Mouse (Mus musculus): ENCODE data around the gene Alg6. TPM values are rescaled to one million over a fixed set of nuclear protein-coding genes. Genes with fewer than 3 reads are reported as not detected.

The Alg6 gene
- 13.9 and 18.4 TPM in 2 replicates for polyA plus RNA-seq (2014; fragmentation: Nextera tagmentation; extraction: Ambion mirVana)

DNA sequence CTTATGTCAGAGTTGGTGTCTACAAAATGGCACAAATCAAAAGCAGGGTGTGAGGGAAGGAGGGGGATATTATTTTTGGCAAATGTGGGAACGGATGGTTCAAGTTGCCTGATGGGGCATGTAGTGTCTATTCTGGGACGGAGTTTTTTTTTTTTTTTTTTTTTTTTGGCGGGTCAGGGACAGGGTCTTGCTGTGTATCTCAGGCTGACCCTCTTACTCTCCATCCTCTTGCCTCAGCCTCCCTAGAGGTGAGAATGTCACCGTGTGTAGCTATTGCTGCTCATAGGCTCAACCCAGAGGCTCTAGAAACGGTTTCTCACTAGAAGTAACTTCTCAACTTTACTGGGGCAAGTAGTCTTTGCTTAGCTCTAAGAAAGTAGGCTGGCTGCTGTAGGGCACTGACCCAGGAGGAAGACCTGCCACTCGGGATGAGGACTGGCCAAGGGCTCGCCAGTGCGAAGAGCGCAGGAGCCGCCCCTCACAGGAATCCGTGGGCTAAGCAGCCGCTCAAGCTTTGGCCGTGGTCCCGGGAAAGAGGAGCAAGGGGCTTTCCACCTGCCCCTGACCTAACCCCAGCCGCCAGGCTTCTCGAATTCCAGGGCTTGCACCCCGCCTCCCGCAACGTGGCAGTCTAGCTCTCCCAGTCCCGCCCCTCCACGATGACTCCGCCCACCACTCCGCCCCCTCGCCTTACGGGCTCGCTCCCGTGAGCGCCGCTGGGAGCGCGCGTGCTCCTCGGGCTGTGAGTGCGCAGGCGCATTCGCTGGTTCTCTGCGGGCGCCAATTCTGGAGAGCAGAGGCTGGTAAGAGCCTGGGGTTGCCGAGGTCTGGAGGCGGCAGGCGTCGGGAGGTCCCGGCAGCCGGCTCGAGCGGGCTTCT lies at the start of gene Alg6:
Gene Alg6 (plus strand): TSS at position 761 of the 879 bp plus-strand sequence.
- Histone ChIP-seq H3K27ac (ENCODE audit: low read depth, low read length) (peak within 1 kb of the TSS; percentile 33; the same call in 1 of the 2 replicates), H3K9me3 (ENCODE audit: control insufficient read depth, low read length) (no peaks in the 10 kb centered on the region)
- 2% methylated on average over 45 of the region's 46 CpGs for WGBS

DNA sequence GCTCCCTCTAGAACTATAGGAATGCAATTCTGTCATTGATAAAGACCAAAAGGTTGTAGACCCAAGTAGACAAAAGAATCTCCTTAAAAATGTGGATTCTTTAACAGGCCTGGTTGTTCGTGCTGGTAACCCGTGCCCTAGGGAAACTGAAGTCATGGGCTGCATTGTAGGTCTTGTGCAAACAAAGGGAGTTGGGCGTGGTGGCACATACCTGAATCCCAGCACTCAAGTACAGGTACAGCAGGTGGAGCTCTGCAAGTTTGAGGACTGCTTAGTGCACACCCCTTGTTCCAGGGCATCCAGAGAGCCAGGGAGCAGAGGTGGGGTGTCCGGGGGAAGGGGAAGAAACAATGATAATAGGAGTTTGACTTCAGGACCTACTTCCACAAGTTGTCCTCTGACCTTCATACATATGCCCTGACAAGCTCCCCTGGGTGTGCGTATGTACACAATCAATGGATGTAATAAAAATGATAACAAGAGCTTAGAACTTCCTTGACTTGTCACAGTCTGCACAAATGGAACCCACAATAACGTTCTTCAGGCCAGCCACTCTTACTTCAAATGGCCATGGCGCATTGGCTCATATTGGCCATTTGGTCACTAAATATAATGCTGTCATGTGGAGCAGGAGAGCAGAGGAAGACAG lies 45.1 kb upstream of the Alg6 start:
- Histone ChIP-seq H3K4me1 (replicated peaks; ENCODE audit: control insufficient read depth, insufficient read depth, low read length) (no peaks in the 10 kb centered on the region), H3K36me3 (ENCODE audit: control insufficient read depth, insufficient read depth, low read length) (no peaks in the 10 kb centered on the region), H3K27me3 (ENCODE audit: control insufficient read depth, insufficient read depth, low read length) (peaks cover 2% of the 10 kb centered on the region; the same call in 1 of the 2 replicates), H3K9me3 (ENCODE audit: control insufficient read depth, low read length) (no peaks in the 10 kb centered on the region), H3K4me3 (ENCODE audit: low read depth, low read length) (no peak overlapping the region), H3K27ac (ENCODE audit: low read depth, low read length) (no peak overlapping the region), H3K4me2 (replicated peaks; ENCODE audit: low read depth, low read length) (no peak overlapping the region), H3K9ac (ENCODE audit: low read depth, low read length) (no peak overlapping the region)
- DNase-seq (ENCODE audit: low spot score) (no peak), ATAC-seq (ENCODE audit: low FRiP score) (no peak)
- 88% methylated on average over 7 of the region's 7 CpGs for WGBS

More for the DNA sequence above, at the start of gene Alg6:
- peak within 1 kb of the TSS; percentile 92 for H3K9ac ChIP-seq (ENCODE audit: low read depth, low read length)
- DNase-seq (ENCODE audit: low spot score) (peak; percentile 98), ATAC-seq (ENCODE audit: low FRiP score) (peak; percentile 96)
- peak within 1 kb of the TSS; percentile 62 for H3K4me3 ChIP-seq (ENCODE audit: low read depth, low read length)
- H3K36me3 ChIP-seq (ENCODE audit: control insufficient read depth, insufficient read depth, low read length): no peaks in the 10 kb centered on the region
- H3K4me2 ChIP-seq (replicated peaks; ENCODE audit: low read depth, low read length): peak within 1 kb of the TSS; percentile 76
- no peaks in the 10 kb centered on the region for H3K4me1 ChIP-seq (replicated peaks; ENCODE audit: control insufficient read depth, insufficient read depth, low read length)
- no peaks in the 10 kb centered on the region for H3K27me3 ChIP-seq (ENCODE audit: control insufficient read depth, insufficient read depth, low read length)

DNA sequence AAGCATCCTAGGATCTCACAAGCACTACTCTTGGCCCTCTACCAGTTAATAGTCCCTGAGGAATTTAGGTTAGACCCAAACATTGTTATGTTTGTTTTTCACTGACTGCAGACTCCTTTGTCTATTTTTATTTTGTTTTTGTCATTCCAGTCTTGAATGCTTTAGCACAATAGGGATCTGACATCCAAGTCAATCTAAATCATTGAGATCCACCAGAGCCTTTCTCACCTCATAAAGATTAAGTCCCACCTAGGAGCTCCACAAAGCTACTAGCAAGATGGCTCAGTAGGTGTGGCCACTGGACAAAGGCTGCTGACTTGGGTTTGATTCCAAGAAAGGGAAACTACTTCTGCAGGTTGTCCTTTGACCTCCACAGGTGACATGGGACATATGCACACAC lies 40.3 kb upstream of the Alg6 start:
- no peaks in the 10 kb centered on the region for H3K9me3 ChIP-seq (ENCODE audit: control insufficient read depth, low read length)
- no peak overlapping the region for H3K27ac ChIP-seq (ENCODE audit: low read depth, low read length)
- no peak overlapping the region for H3K4me3 ChIP-seq (ENCODE audit: low read depth, low read length)
- H3K9ac ChIP-seq (ENCODE audit: low read depth, low read length): no peak overlapping the region
- no peaks in the 10 kb centered on the region for H3K27me3 ChIP-seq (ENCODE audit: control insufficient read depth, insufficient read depth, low read length)
- DNase-seq (ENCODE audit: low spot score): no peak
- no peak for ATAC-seq (ENCODE audit: low FRiP score)
- H3K4me1 ChIP-seq (replicated peaks; ENCODE audit: control insufficient read depth, insufficient read depth, low read length): no peaks in the 10 kb centered on the region
- H3K4me2 ChIP-seq (replicated peaks; ENCODE audit: low read depth, low read length): no peak overlapping the region
- no peaks in the 10 kb centered on the region for H3K36me3 ChIP-seq (ENCODE audit: control insufficient read depth, insufficient read depth, low read length)

DNA sequence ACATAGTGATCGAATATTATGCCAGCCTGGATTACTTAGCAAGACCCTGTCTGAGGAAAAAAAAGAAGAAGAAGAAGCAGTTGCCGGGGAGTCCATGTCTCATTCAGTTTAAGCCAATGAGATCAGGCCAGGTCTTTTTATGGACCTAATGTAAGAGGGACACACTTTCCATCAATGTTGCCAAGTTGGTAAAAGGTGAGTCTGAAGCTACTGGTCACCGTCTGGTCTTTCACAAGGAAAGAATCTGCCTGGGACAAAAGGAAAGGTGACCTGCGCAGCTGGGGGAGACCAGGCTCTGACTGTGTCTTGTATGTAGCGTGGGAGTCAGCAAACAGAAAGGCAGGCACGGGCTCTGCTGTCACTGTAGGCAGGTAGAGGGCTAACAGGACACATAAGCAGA lies 31.5 kb upstream of the Alg6 start:
- H3K4me1 ChIP-seq (replicated peaks; ENCODE audit: control insufficient read depth, insufficient read depth, low read length): no peaks in the 10 kb centered on the region
- 85% methylated on average over 6 of the region's 6 CpGs for WGBS

DNA sequence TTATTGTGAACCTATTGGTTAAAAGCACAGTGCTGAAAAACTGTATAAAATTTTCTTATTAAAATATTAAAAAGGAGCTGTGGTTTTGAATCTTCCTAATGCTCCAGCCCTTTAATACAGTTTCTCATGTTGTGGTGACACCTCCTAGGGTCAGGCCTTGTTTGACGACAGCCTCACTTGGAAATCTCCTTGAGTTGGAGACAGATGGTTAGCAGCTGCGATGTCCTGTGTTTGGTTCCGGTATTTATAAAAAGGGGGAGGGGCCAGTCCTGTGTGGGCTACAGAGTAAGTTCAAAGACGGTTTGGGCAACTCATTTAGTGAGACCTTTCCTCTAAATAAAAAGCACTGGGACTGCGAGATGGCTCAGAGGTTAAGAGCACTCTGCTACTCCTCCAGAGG lies 29.2 kb upstream of the Alg6 start:
- no peak overlapping the region for H3K4me2 ChIP-seq (replicated peaks; ENCODE audit: low read depth, low read length)
- H3K27ac ChIP-seq (ENCODE audit: low read depth, low read length): no peak overlapping the region
- no peaks in the 10 kb centered on the region for H3K9me3 ChIP-seq (ENCODE audit: control insufficient read depth, low read length)
- H3K4me3 ChIP-seq (ENCODE audit: low read depth, low read length): no peak overlapping the region
- peak; percentile 6 for DNase-seq (ENCODE audit: low spot score)
- H3K36me3 ChIP-seq (ENCODE audit: control insufficient read depth, insufficient read depth, low read length): no peaks in the 10 kb centered on the region
- no peaks in the 10 kb centered on the region for H3K4me1 ChIP-seq (replicated peaks; ENCODE audit: control insufficient read depth, insufficient read depth, low read length)
- H3K9ac ChIP-seq (ENCODE audit: low read depth, low read length): no peak overlapping the region
- 51% methylated on average over 5 of the region's 5 CpGs for WGBS
- no peaks in the 10 kb centered on the region for H3K27me3 ChIP-seq (ENCODE audit: control insufficient read depth, insufficient read depth, low read length)
- ATAC-seq (ENCODE audit: low FRiP score): no peak

More for the DNA sequence above, 31.5 kb upstream of the Alg6 start:
- DNase-seq (ENCODE audit: low spot score) (no peak), ATAC-seq (ENCODE audit: low FRiP score) (no peak)
- H3K27me3 ChIP-seq (ENCODE audit: control insufficient read depth, insufficient read depth, low read length): no peaks in the 10 kb centered on the region
- no peak overlapping the region for H3K4me3 ChIP-seq (ENCODE audit: low read depth, low read length)
- H3K9ac ChIP-seq (ENCODE audit: low read depth, low read length): no peak overlapping the region
- H3K4me2 ChIP-seq (replicated peaks; ENCODE audit: low read depth, low read length): no peak overlapping the region
- H3K36me3 ChIP-seq (ENCODE audit: control insufficient read depth, insufficient read depth, low read length): no peaks in the 10 kb centered on the region
- no peaks in the 10 kb centered on the region for H3K9me3 ChIP-seq (ENCODE audit: control insufficient read depth, low read length)
- no peak overlapping the region for H3K27ac ChIP-seq (ENCODE audit: low read depth, low read length)

DNA sequence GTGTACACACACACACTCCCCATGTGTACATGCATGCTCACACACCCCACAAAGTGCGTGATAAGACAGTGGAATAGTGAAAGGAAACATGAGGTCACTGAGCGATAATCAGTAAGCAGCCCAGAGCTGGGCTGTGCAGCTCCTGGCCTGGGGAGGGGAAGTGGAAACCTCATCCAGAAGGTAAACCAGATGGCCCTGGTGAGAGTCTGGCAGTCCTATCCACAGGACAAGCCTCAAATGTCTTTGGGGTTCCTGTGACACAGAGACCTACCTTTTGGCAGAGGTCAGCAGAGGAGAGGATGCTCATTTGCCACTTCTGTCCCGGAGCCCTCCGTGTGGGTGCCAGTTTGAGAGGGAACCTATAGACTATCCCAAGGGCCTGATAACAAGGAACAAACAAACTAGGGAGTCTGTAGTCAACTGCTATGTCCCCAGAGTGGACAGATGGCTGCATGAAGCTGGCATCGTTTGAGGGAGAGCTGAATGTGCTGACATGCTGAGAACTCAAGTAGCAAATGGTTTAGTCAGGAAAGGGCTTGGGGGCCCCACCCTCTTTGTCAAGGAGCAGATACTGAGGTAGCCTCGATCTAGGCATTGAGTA lies 2.8 kb upstream of the Alg6 start:
- no peak overlapping the region for H3K27ac ChIP-seq (ENCODE audit: low read depth, low read length)
- no peaks in the 10 kb centered on the region for H3K27me3 ChIP-seq (ENCODE audit: control insufficient read depth, insufficient read depth, low read length)
- no peak for ATAC-seq (ENCODE audit: low FRiP score)
- no peaks in the 10 kb centered on the region for H3K36me3 ChIP-seq (ENCODE audit: control insufficient read depth, insufficient read depth, low read length)
- H3K9me3 ChIP-seq (ENCODE audit: control insufficient read depth, low read length): no peaks in the 10 kb centered on the region
- H3K4me3 ChIP-seq (ENCODE audit: low read depth, low read length): no peak overlapping the region
- no peaks in the 10 kb centered on the region for H3K4me1 ChIP-seq (replicated peaks; ENCODE audit: control insufficient read depth, insufficient read depth, low read length)
- no peak for DNase-seq (ENCODE audit: low spot score)
- no peak overlapping the region for H3K9ac ChIP-seq (ENCODE audit: low read depth, low read length)
- H3K4me2 ChIP-seq (replicated peaks; ENCODE audit: low read depth, low read length): no peak overlapping the region
- WGBS: 91% methylated on average over 6 of the region's 6 CpGs

DNA sequence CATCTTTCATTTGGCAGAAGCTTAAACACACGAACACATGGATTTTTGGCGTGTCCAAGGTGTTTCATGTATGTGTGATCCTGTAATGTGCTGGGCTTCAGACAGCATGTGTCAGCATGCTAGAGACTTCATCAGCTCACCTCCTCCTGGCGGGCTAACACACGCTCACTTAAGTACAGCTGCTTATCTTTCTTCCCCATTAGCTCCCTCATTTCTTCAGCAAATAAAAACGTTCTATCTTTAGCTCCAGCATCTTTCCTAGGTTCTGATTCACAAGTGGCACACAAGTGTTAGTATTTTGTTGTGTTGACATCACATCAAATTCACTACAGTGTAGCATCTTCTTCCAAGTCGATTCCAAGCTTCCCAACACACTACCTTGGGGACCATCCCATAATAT lies 1.5 kb upstream of the Alg6 start:
- Histone ChIP-seq H3K27ac (ENCODE audit: low read depth, low read length) (no peak overlapping the region), H3K9me3 (ENCODE audit: control insufficient read depth, low read length) (no peaks in the 10 kb centered on the region), H3K9ac (ENCODE audit: low read depth, low read length) (no peak overlapping the region), H3K36me3 (ENCODE audit: control insufficient read depth, insufficient read depth, low read length) (no peaks in the 10 kb centered on the region), H3K27me3 (ENCODE audit: control insufficient read depth, insufficient read depth, low read length) (no peaks in the 10 kb centered on the region), H3K4me3 (ENCODE audit: low read depth, low read length) (no peak overlapping the region), H3K4me2 (replicated peaks; ENCODE audit: low read depth, low read length) (no peak overlapping the region), H3K4me1 (replicated peaks; ENCODE audit: control insufficient read depth, insufficient read depth, low read length) (no peaks in the 10 kb centered on the region)
- ATAC-seq (ENCODE audit: low FRiP score) (no peak), DNase-seq (ENCODE audit: low spot score) (no peak)
- WGBS: 94% methylated on average over 6 of the region's 6 CpGs

DNA sequence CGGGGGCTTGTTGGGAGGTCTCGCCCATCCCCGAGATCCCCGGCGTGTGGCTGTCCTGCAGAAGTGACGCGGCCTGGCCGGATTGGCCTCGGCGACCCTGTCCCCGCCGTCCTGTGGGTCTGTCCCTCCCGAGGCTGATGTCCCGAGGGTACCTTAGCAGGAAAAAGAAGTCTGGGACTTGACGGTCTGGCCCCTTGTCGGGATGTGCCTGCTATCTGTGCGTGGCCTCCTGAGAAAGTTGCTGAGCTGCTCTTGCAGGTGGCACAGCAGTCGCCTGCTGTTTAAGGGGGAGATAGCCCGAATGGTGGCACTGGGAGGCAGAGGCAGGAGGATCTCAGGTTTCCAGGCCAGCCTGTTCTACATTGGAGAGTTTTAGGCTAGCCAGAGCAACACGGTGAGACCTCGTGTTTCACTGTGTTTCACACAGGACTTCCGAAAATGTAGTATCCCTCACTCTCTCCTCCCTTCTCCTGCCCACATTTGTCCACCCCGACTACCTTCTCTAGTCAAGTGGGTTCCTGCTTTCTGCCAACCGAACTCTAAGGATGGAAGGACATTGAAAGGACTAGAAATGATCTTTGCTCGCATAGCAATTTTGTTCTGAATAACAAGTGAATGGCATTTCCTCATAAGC lies 436 bp downstream of the Alg6 start:
- 30% methylated on average over 25 of the region's 25 CpGs for WGBS
- H3K27ac ChIP-seq (ENCODE audit: low read depth, low read length): peak overlapping the region; percentile 33; the same call in 1 of the 2 replicates
- ATAC-seq (ENCODE audit: low FRiP score) (peak; percentile 83), DNase-seq (ENCODE audit: low spot score) (no peak)
- no peaks in the 10 kb centered on the region for H3K36me3 ChIP-seq (ENCODE audit: control insufficient read depth, insufficient read depth, low read length)
- peak overlapping the region; percentile 76 for H3K4me2 ChIP-seq (replicated peaks; ENCODE audit: low read depth, low read length)
- no peaks in the 10 kb centered on the region for H3K4me1 ChIP-seq (replicated peaks; ENCODE audit: control insufficient read depth, insufficient read depth, low read length)
- peak overlapping the region; percentile 92 for H3K9ac ChIP-seq (ENCODE audit: low read depth, low read length)
- H3K9me3 ChIP-seq (ENCODE audit: control insufficient read depth, low read length): no peaks in the 10 kb centered on the region
- no peaks in the 10 kb centered on the region for H3K27me3 ChIP-seq (ENCODE audit: control insufficient read depth, insufficient read depth, low read length)
- peak overlapping the region; percentile 62 for H3K4me3 ChIP-seq (ENCODE audit: low read depth, low read length)

All from hindbrain, embryonic 11.5 days (tissue).